Mouse (Mus musculus) embryonic fibroblast, embryonic 13.5 days (primary cell): Measurements from ENCODE around the gene Cdc42ep2.

Source experiments
- CTCF ChIP-seq: IDR thresholded peaks from 2 replicates; pipeline ENCODE4 v1.5.1; 2011; ENCODE audit warnings: mild to moderate bottlenecking, control low read depth, low read length, moderate library complexity, borderline replicate concordance; ENCODE audit not compliant: insufficient read depth
- POLR2A ChIP-seq: IDR thresholded peaks from 2 replicates; pipeline ENCODE4 v1.6.1; 2011; ENCODE audit warnings: low read depth, mild to moderate bottlenecking, control low read depth, low read length, moderate library complexity

GRCm38 (mm10) chr19:5927026-5927425, 2.4 kb upstream of the Cdc42ep2 start:
- TF ChIP-seq CTCF (no peak), POLR2A (no peak)
